Mouse (Mus musculus) MEL (cell line): ENCODE measurements around the gene Prox1. TPM values are rescaled to one million over a fixed set of nuclear protein-coding genes. Genes with fewer than 3 reads are reported as not detected.

Experiments
- DNase-seq: peaks from one replicate; pipeline ENCODE4 v3.0.0; 2011; ENCODE audit warnings: low read depth, low spot score
- H3K27ac ChIP-seq: 2 replicates; pipeline ENCODE4 v1.5.1; 2012; ENCODE audit warnings: low read depth, mild to moderate bottlenecking, control low read depth, low read length, moderate library complexity; ENCODE audit not compliant: control insufficient read depth
- H3K27me3 ChIP-seq, 2 experiments: fragments of 150-350 bp in 1 of 2; sonication (generic) in 1 of 2; 2 replicates each; pipeline ENCODE4 v1.6.1; 2012; ENCODE audit warnings: low read length in 2 of 2, mild to moderate bottlenecking in 2 of 2, improper control_type of control experiment in 1 of 2, moderate library complexity in 1 of 2; ENCODE audit not compliant: insufficient read depth in 2 of 2, control insufficient read depth in 1 of 2
- H3K36me3 ChIP-seq, 2 experiments: 2 replicates each; pipeline ENCODE4 v1.6.1; 2012 to 2014; ENCODE audit warnings: low read length in 2 of 2, improper control_type of control experiment in 1 of 2, inconsistent platforms in 1 of 2, mild to moderate bottlenecking in 1 of 2; ENCODE audit not compliant: insufficient read depth in 2 of 2, control insufficient read depth in 1 of 2
- H3K4me1 ChIP-seq, 2 experiments: fragments of 150-350 bp in 1 of 2; sonication (generic) in 1 of 2; 2 replicates each; pipeline ENCODE4 v1.6.1; 2012; ENCODE audit warnings: low read length in 2 of 2, improper control_type of control experiment in 1 of 2, mild to moderate bottlenecking in 1 of 2; ENCODE audit not compliant: insufficient read depth in 2 of 2, control insufficient read depth in 1 of 2
- H3K4me3 ChIP-seq, 2 experiments: fragments of 150-350 bp in 1 of 2; sonication (generic) in 1 of 2; 2 replicates each; pipeline ENCODE4 v1.5.1; 2012; ENCODE audit warnings: low read depth in 2 of 2, low read length in 2 of 2, mild to moderate bottlenecking in 2 of 2, moderate library complexity in 2 of 2, control low read depth in 1 of 2, improper control_type of control experiment in 1 of 2; ENCODE audit not compliant: control insufficient read depth in 1 of 2, insufficient read depth in 1 of 2
- H3K79me2 ChIP-seq: 2 replicates; pipeline ENCODE4 v1.6.1; 2012; ENCODE audit warnings: mild to moderate bottlenecking, low read length, moderate library complexity; ENCODE audit not compliant: control insufficient read depth, poor library complexity, insufficient read depth
- H3K9ac ChIP-seq: 2 replicates; pipeline ENCODE4 v1.6.1; 2012; ENCODE audit warnings: low read depth, mild to moderate bottlenecking, control low read depth, low read length, moderate library complexity; ENCODE audit not compliant: control insufficient read depth, poor library complexity, severe bottlenecking
- H3K9me3 ChIP-seq: fragments of 150-350 bp; sonication (generic); replicated peaks from 2 replicates; pipeline ENCODE4 v1.6.1; 2012; ENCODE audit warnings: mild to moderate bottlenecking, low read length, improper control_type of control experiment, moderate library complexity; ENCODE audit not compliant: insufficient read depth
- BHLHE40 ChIP-seq: IDR thresholded peaks from 2 replicates; pipeline ENCODE4 v1.6.1; 2012; ENCODE audit warnings: low read depth, mild to moderate bottlenecking, inconsistent platforms, low read length, improper control_type of control experiment, borderline replicate concordance
- CHD1 ChIP-seq: IDR thresholded peaks from 2 replicates; pipeline ENCODE4 v1.6.1; 2012; ENCODE audit warnings: low read depth, mild to moderate bottlenecking, inconsistent platforms, low read length, improper control_type of control experiment
- CTCF ChIP-seq, 3 experiments: IDR thresholded peaks in 2 of 3; conservative IDR thresholded peaks in 1 of 3; 2 replicates each; pipeline ENCODE4 v1.5.1; 2011 to 2012; ENCODE audit warnings: low read length in 3 of 3, low read depth in 2 of 3, mild to moderate bottlenecking in 2 of 3, improper control_type of control experiment in 1 of 3, inconsistent platforms in 1 of 3, mixed read lengths in 1 of 3, moderate library complexity in 1 of 3; ENCODE audit not compliant: control insufficient read depth in 1 of 3, insufficient read depth in 1 of 3, poor library complexity in 1 of 3, severe bottlenecking in 1 of 3
- ETS1 ChIP-seq: IDR thresholded peaks from 2 replicates; pipeline ENCODE4 v1.6.1; 2012; ENCODE audit warnings: low read depth, mild to moderate bottlenecking, inconsistent platforms, low read length, improper control_type of control experiment, moderate library complexity
- GATA1 ChIP-seq: IDR thresholded peaks from 2 replicates; pipeline ENCODE4 v1.6.1; 2011; ENCODE audit warnings: low read depth, low read length, improper control_type of control experiment
- HCFC1 ChIP-seq: IDR thresholded peaks from 2 replicates; pipeline ENCODE4 v1.6.1; 2012; ENCODE audit warnings: low read depth, mild to moderate bottlenecking, inconsistent platforms, low read length, improper control_type of control experiment, moderate library complexity
- JUND ChIP-seq: IDR thresholded peaks from 2 replicates; pipeline ENCODE4 v1.6.1; 2011; ENCODE audit warnings: low read depth, mild to moderate bottlenecking, improper control_type of control experiment, low read length
- KAT2A ChIP-seq: conservative IDR thresholded peaks from 2 replicates; pipeline ENCODE4 v1.6.1; 2012; ENCODE audit warnings: low read depth, low read length, improper control_type of control experiment, inconsistent platforms
- MAFK ChIP-seq: IDR thresholded peaks from 2 replicates; pipeline ENCODE4 v1.6.1; 2011; ENCODE audit warnings: low read depth, mild to moderate bottlenecking, low read length, improper control_type of control experiment, borderline replicate concordance
- MAX ChIP-seq: IDR thresholded peaks from 2 replicates; pipeline ENCODE4 v1.6.1; 2011; ENCODE audit warnings: low read length, improper control_type of control experiment
- MAZ ChIP-seq: IDR thresholded peaks from 2 replicates; pipeline ENCODE4 v1.6.1; 2012; ENCODE audit warnings: low read depth, mild to moderate bottlenecking, inconsistent platforms, low read length, improper control_type of control experiment
- MYC ChIP-seq: IDR thresholded peaks from 2 replicates; pipeline ENCODE4 v1.6.1; 2011; ENCODE audit warnings: low read depth, mild to moderate bottlenecking, low read length, improper control_type of control experiment, moderate library complexity
- NRF1 ChIP-seq: IDR thresholded peaks from 2 replicates; pipeline ENCODE4 v1.6.1; 2014; ENCODE audit warnings: low read depth, mild to moderate bottlenecking, inconsistent platforms, low read length, improper control_type of control experiment, moderate library complexity; ENCODE audit not compliant: poor library complexity, insufficient read depth, severe bottlenecking
- POLR2A ChIP-seq, 2 experiments: IDR thresholded peaks; 2 replicates each; pipeline ENCODE4 v1.6.1; 2011 to 2012; ENCODE audit warnings: low read length in 2 of 2, mild to moderate bottlenecking in 2 of 2, control low read depth in 1 of 2, improper control_type of control experiment in 1 of 2, low read depth in 1 of 2, moderate library complexity in 1 of 2; ENCODE audit not compliant: control insufficient read depth in 1 of 2, insufficient read depth in 1 of 2, poor library complexity in 1 of 2
- SIN3A ChIP-seq: IDR thresholded peaks from 2 replicates; pipeline ENCODE4 v1.6.1; 2012; ENCODE audit warnings: low read length, improper control_type of control experiment, inconsistent platforms
- SMC3 ChIP-seq: IDR thresholded peaks from 2 replicates; pipeline ENCODE4 v1.6.1; 2011; ENCODE audit warnings: low read depth, low read length, improper control_type of control experiment
- TBP ChIP-seq: IDR thresholded peaks from 2 replicates; pipeline ENCODE4 v1.8.0; 2011; ENCODE audit warnings: low read depth, low read length, improper control_type of control experiment
- UBTF ChIP-seq: IDR thresholded peaks from 2 replicates; pipeline ENCODE4 v1.6.1; 2012; ENCODE audit warnings: low read depth, mild to moderate bottlenecking, inconsistent platforms, low read length, improper control_type of control experiment, moderate library complexity, borderline replicate concordance; ENCODE audit not compliant: insufficient read depth
- ZKSCAN1 ChIP-seq: IDR thresholded peaks from 2 replicates; pipeline ENCODE4 v1.6.1; 2012; ENCODE audit warnings: low read depth, mild to moderate bottlenecking, inconsistent platforms, low read length, improper control_type of control experiment, moderate library complexity
- polyA plus RNA-seq, 2 experiments: library from polyadenylated mRNA; stranded (reverse) in 1 of 2; unstranded in 1 of 2; fragments of >175 nt in 1 of 2; fragments of >200 nt in 1 of 2; gene quantifications; 2 replicates each; pipeline versions ENCODE4 v1.2.1 to v1.2.4; 2012; ENCODE audit warnings: low replicate concordance in 2 of 2, low read depth in 1 of 2; ENCODE audit not compliant: insufficient read length in 2 of 2, insufficient read depth in 1 of 2, missing spikeins in 1 of 2
- total RNA-seq: library from RNA; depleted of rRNA; stranded (reverse); fragments of 300-350 nt; gene quantifications from 2 replicates; pipeline ENCODE4 v1.2.3, GENCODE M21; 2012

The Prox1 gene
- total and polyA plus RNA-seq, 3 experiments: not detected

- Histone ChIP-seq H3K4me3 (no peak overlapping the region), H3K4me1 (no peaks in the 10 kb centered on the region), H3K79me2 (no peaks in the 10 kb centered on the region), H3K27ac (no peak overlapping the region), H3K9me3 (no peaks in the 10 kb centered on the region), H3K36me3 (no peaks in the 10 kb centered on the region), H3K9ac (no peak overlapping the region), H3K27me3 (no peaks in the 10 kb centered on the region)
- DNase-seq: no peak
- no peak for TF ChIP-seq HCFC1
- TF ChIP-seq MAX: no peak
- TF ChIP-seq JUND: no peak
- TF ChIP-seq NRF1: no peak
- no peak for TF ChIP-seq BHLHE40
- TF ChIP-seq MYC: no peak
Observed at GRCm38 (mm10) chr1:190144416-190144815, 26.1 kb downstream of the Prox1 start.

GRCm38 (mm10) chr1:190143593-190143992 lies 26.9 kb downstream of the Prox1 start:
- Histone ChIP-seq H3K36me3 (no peaks in the 10 kb centered on the region), H3K9me3 (no peaks in the 10 kb centered on the region)
- TF ChIP-seq TBP (no peak), POLR2A (IDR thresholded peaks at IDR 0.05; ENCODE audit: control insufficient read depth in 1 of 2, insufficient read depth in 1 of 2, low read depth in 1 of 2, low read length in 2 of 2, poor library complexity in 1 of 2) (no peak), CTCF (IDR thresholded peaks at IDR 0.05 in 2 of 3, conservative IDR thresholded peaks at IDR 0.05 in 1 of 3; ENCODE audit: control insufficient read depth in 1 of 3, insufficient read depth in 1 of 3, low read depth in 2 of 3, low read length in 3 of 3, poor library complexity in 1 of 3, severe bottlenecking in 1 of 3) (no peak), MAX (no peak)
- TF ChIP-seq, all 39 proteins: peak for 0

GRCm38 (mm10) chr1:190142584-190142983 lies 27.9 kb downstream of the Prox1 start:
- no peak for DNase-seq
- Histone ChIP-seq H3K4me3 (no peak overlapping the region), H3K27ac (no peak overlapping the region), H3K36me3 (no peaks in the 10 kb centered on the region), H3K9me3 (no peaks in the 10 kb centered on the region), H3K4me1 (no peaks in the 10 kb centered on the region), H3K79me2 (no peaks in the 10 kb centered on the region), H3K9ac (no peak overlapping the region), H3K27me3 (no peaks in the 10 kb centered on the region)
- TF ChIP-seq JUND: no peak
- no peak for TF ChIP-seq CHD1
- no peak for TF ChIP-seq SIN3A
- TF ChIP-seq MAZ: no peak
- TF ChIP-seq SMC3: no peak
- TF ChIP-seq ZKSCAN1: no peak
- TF ChIP-seq ETS1: no peak
- no peak for TF ChIP-seq KAT2A
- no peak for TF ChIP-seq POLR2A (IDR thresholded peaks at IDR 0.05; ENCODE audit: control insufficient read depth in 1 of 2, insufficient read depth in 1 of 2, low read depth in 1 of 2, low read length in 2 of 2, poor library complexity in 1 of 2)
- TF ChIP-seq BHLHE40: no peak
- no peak for TF ChIP-seq GATA1
- no peak for TF ChIP-seq CTCF (IDR thresholded peaks at IDR 0.05 in 2 of 3, conservative IDR thresholded peaks at IDR 0.05 in 1 of 3; ENCODE audit: control insufficient read depth in 1 of 3, insufficient read depth in 1 of 3, low read depth in 2 of 3, low read length in 3 of 3, poor library complexity in 1 of 3, severe bottlenecking in 1 of 3)
- TF ChIP-seq MAFK: no peak
- no peak for TF ChIP-seq UBTF

More at GRCm38 (mm10) chr1:190143593-190143992, 26.9 kb downstream of the Prox1 start:
- no peak overlapping the region for H3K4me3 ChIP-seq
- H3K4me1 ChIP-seq: no peaks in the 10 kb centered on the region
- no peak overlapping the region for H3K27ac ChIP-seq
- no peak overlapping the region for H3K9ac ChIP-seq
- no peak for DNase-seq
- H3K27me3 ChIP-seq: no peaks in the 10 kb centered on the region
- no peaks in the 10 kb centered on the region for H3K79me2 ChIP-seq
